12 mouse cellular contexts compared by ENCODE assay signal in the genomic region with DNA sequence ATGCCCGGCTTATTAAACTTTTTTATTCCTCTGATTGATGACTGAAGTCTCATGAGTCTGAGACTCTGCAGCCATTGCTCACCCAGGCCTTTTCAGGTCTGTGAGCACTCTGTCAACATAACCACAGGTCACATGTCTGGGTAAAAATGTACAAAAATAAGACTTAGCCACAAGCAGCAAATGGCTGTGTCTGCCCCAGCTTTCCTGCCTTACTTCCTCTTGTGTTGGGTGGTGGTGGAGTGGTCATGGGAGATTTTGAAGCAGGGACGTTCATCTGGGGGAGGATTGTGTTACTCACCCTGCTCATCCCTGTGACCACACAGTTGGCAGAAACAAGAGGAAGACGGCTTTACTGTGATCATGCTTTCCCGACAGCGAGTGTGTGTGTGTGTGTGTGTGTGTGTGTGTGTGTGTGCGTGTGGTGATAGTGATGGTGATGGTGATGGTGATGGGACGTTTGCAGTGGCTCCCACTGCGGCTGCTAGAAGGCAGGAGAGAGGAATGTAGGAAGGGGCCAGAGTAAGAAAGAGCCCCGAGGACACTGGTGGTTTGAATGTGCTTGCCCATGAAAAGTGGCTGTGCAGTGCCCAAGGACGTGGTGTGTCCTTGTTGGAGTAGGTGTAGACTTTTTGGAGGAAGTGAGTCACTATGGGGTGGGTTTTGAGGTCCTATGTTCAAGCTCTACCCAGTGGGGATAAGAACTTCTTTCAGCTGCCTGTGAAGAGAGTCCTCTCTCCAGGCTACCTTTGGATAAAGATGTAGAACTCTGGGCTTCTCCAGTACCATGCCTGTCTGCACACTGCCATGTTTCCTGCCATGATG. TPM values are rescaled to one million over a fixed set of nuclear protein-coding genes. Genes with fewer than 3 reads are reported as not detected.
DNase-seq lines count a peak whose midpoint lies in the region; ATAC-seq lines count a peak whose summit lies in the region.
"Had no signal": no experiment of that assay in that cellular context is flagged by ENCODE, and none has a peak within 500 bp of the region (broad histone marks: within the 10 kb centered on the region; RNA-seq: fewer than 3 reads in every experiment).

No protein-coding gene starts in this region.

- WGBS in midbrain, embryonic 11.5 days, result 87% methylated on average over 10 of the region's 10 CpGs

- H3K27me3 ChIP-seq in megakaryocyte, embryonic 14.5 days (replicated peaks), result no peaks in the 10 kb centered on the region
- no peaks in the 10 kb centered on the region for H3K27me3 ChIP-seq in midbrain, embryonic 11.5 days (ENCODE audit: control insufficient read depth, insufficient read depth, low read length)
- H3K27me3 ChIP-seq: forebrain, embryonic 12.5 days had no signal

- no peak overlapping the region for H3K4me2 ChIP-seq in midbrain, embryonic 11.5 days
- H3K4me2 ChIP-seq: forebrain, embryonic 12.5 days had no signal

- H3K27ac ChIP-seq in midbrain, embryonic 11.5 days (ENCODE audit: low read depth, low read length), result no peak overlapping the region
- H3K27ac ChIP-seq: forebrain, embryonic 12.5 days; heart, adult 2 months; midbrain, embryonic 10.5 days had no signal

- H3K9me3 ChIP-seq in megakaryocyte, embryonic 14.5 days, result peaks cover 16% of the 10 kb centered on the region; the same call in 1 of the 2 replicates
- H3K9me3 ChIP-seq in midbrain, embryonic 11.5 days (ENCODE audit: control insufficient read depth, low read length), result no peaks in the 10 kb centered on the region
- H3K9me3 ChIP-seq: forebrain, embryonic 12.5 days had no signal

- intact Hi-C loops in heart, postnatal 36 days (cut with DNase I), result no loop called here
- intact Hi-C loops in left cerebral cortex, postnatal 4 days (cut with DNase I), result no loop called here
- intact Hi-C loops in heart, postnatal 14 days (cut with DNase I), result no loop called here

- DNase-seq in heart, adult 8-10 months (ENCODE audit: low spot score), result peak; percentile 26
- DNase-seq in heart, postnatal 36 days, result no peak
- peak; percentile 35 for DNase-seq in A20 (ENCODE audit: low read depth, low spot score)
- no peak for DNase-seq in midbrain, embryonic 11.5 days (ENCODE audit: low spot score, missing footprints)
- DNase-seq in left cerebral cortex, postnatal 4 days, result no peak
- DNase-seq in heart, postnatal 14 days, result no peak
- DNase-seq: kidney, adult 11 months had no signal

- no peak overlapping the region for H3K9ac ChIP-seq in midbrain, embryonic 11.5 days (ENCODE audit: low read length)
- H3K9ac ChIP-seq: forebrain, embryonic 12.5 days had no signal

- peaks cover 40% of the 10 kb centered on the region for H3K4me1 ChIP-seq in megakaryocyte, embryonic 14.5 days
- H3K4me1 ChIP-seq in midbrain, embryonic 11.5 days (ENCODE audit: control insufficient read depth, insufficient read depth, low read length), result no peaks in the 10 kb centered on the region
- H3K4me1 ChIP-seq: forebrain, embryonic 12.5 days; midbrain, embryonic 10.5 days had no signal

- H3K36me3 ChIP-seq in megakaryocyte, embryonic 14.5 days (replicated peaks; ENCODE audit: low read length), result peaks cover 5% of the 10 kb centered on the region
- H3K36me3 ChIP-seq in midbrain, embryonic 11.5 days (ENCODE audit: control insufficient read depth, insufficient read depth, low read length), result no peaks in the 10 kb centered on the region
- H3K36me3 ChIP-seq: forebrain, embryonic 12.5 days; midbrain, embryonic 10.5 days had no signal

- peak overlapping the region; percentile 26 for H3K4me3 ChIP-seq in megakaryocyte, embryonic 14.5 days (replicated peaks)
- H3K4me3 ChIP-seq in midbrain, embryonic 11.5 days (ENCODE audit: low read depth, low read length), result no peak overlapping the region
- H3K4me3 ChIP-seq: forebrain, embryonic 12.5 days; heart, adult 2 months; midbrain, embryonic 10.5 days had no signal

- peak; percentile 98 for ATAC-seq in common myeloid progenitor, adult 5-6 weeks (replicated peaks; ENCODE audit: low read depth, poor library complexity, severe bottlenecking)
- ATAC-seq in midbrain, embryonic 11.5 days (ENCODE audit: low FRiP score), result no peak

RNA-seq across cellular contexts. Expression of a gene that starts 37.8 kb away (rescaled TPM):
- total RNA-seq in heart, adult 8-10 months (2022), result 10 to 100 TPM; 52.6 to 61.9 (median 58.5) TPM
- total RNA-seq in heart, postnatal 36 days (2021), result 10 to 100 TPM; 57.8 to 63.2 TPM
- total RNA-seq in common myeloid progenitor, adult 5-6 weeks (2017), result 9.5 and 9.9 TPM in 2 replicates
- polyA plus RNA-seq in megakaryocyte, embryonic 14.5 days (2012; ENCODE audit: insufficient read depth, low replicate concordance), result 4.7 and 8.4 TPM in 2 replicates
- polyA plus RNA-seq in midbrain, embryonic 11.5 days (2014; fragmentation: Nextera tagmentation; extraction: Ambion mirVana), result 16.2 and 19.8 TPM in 2 replicates
- total RNA-seq in left cerebral cortex, postnatal 4 days (2021), result 10 to 100 TPM; 41.4 to 41.7 TPM
- total RNA-seq in heart, postnatal 14 days (2021), result 10 to 100 TPM; 51.3 to 55.6 TPM

Comparison
In these comparisons a context has a peak if more than half of its experiments do, and no peak if none do; other contexts are left out.
1. DNase-seq: peak in heart, adult 8-10 months (single experiment) and A20 (single experiment); none in heart, postnatal 36 days (0 of 2), midbrain, embryonic 11.5 days (single experiment), left cerebral cortex, postnatal 4 days (single experiment) and heart, postnatal 14 days (0 of 2).